Mouse (Mus musculus): ENCODE data around the gene Rlim. TPM values are rescaled to one million over a fixed set of nuclear protein-coding genes. Genes with fewer than 3 reads are reported as not detected.

The Rlim gene
- total and polyA plus RNA-seq, 3 experiments: 28.6 to 59.8 (median 30.3) TPM

DNA sequence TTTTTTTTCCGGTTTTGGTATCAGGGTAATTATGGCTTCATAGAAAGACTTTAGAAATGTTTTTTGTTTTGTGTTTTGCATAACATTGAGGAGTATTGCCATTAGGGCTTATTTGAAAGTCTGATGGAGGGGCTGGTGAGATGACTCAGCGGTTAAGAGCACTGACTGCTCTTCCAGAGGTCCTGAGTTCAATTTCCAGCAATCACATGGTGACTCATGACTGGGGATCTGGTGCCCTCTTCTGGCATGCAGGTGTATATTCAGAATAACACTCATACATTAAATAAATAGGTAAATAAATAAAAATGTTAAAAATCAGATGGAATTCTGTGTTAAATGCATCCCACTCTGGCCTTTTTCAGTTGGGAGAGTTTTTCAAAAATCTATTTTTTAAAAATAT lies 9.3 kb upstream of the Rlim start:
- no peak overlapping the region for H3K9ac ChIP-seq (ENCODE audit: insufficient read depth, low read depth)
- in situ Hi-C loops (cut with MboI; ENCODE audit: low pct_ligation_motif_present, low pct_unique_long_range_greater_than_20kb, low sequenced_read_pairs): loop anchor here (25.0 kb wide), 1 partner anchor 503 kb away; no protein-coding TSS in a partner anchor

DNA sequence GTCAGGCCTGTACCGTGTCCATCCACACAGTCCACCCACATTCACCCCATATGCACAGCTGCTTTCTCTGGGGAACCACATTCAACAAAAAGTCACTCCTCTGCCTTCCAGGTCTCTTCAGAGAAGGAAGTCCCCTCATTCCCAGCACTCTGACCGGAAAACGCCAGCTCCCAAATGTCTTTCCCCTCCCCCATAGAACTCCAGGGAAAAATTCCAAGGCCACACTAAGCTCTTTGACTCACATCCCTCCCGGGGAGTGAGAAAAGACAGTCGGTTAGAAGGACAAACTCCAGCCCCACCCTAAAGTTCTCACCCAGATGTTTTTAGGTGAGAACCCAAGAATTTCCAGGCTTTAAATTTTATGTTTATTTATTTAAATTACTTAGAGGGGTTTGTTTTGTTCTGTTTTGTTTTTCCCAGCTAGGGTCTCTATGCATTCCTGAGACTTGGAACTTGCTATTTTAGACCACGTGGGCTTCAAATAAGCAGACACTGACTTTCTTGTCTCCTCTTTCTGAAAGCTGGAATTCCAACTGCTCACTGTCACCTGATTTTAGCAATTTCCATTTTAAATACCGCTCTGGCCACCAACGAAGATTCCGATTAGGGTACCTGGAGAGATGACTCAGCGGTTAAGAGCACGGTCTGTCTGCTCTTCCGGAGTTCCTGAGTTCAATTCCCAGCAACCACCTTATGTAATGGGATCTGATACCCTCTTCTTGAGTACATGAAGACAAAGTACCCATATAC lies 6.3 kb upstream of the Rlim start:
- no peaks in the 10 kb centered on the region for H3K79me2 ChIP-seq (replicated peaks; ENCODE audit: control insufficient read depth, extremely low read depth, insufficient read depth, poor library complexity, severe bottlenecking)
- no peak overlapping the region for H3K4me2 ChIP-seq (ENCODE audit: insufficient read depth, low read depth, poor library complexity, severe bottlenecking)
- H3K27me3 ChIP-seq (replicated peaks): no peaks in the 10 kb centered on the region
- H3K4me3 ChIP-seq (replicated peaks in 1 of 3; ENCODE audit: low read depth in 2 of 3, low read length in 2 of 3, poor library complexity in 1 of 3): no peak overlapping the region
- no peak overlapping the region for H3K9ac ChIP-seq (ENCODE audit: insufficient read depth, low read depth)
- H3K27ac ChIP-seq (ENCODE audit: insufficient read depth, low read depth): no peak overlapping the region
- TF ChIP-seq JUND (conservative IDR thresholded peaks at IDR 0.05; ENCODE audit: low read depth, low read length): no peak
- TF ChIP-seq UBTF (IDR thresholded peaks at IDR 0.05; ENCODE audit: low read depth, low read length): no peak
- TF ChIP-seq ZNF384 (IDR thresholded peaks at IDR 0.05; ENCODE audit: low read depth, low read length): no peak
- no peak for TF ChIP-seq USF2 (conservative IDR thresholded peaks at IDR 0.05; ENCODE audit: low read depth, low read length)
- TF ChIP-seq CHD2 (IDR thresholded peaks at IDR 0.05; ENCODE audit: low read length): no peak
- TF ChIP-seq MYC (IDR thresholded peaks at IDR 0.05; ENCODE audit: low read depth, low read length): no peak
- TF ChIP-seq ZC3H11A (IDR thresholded peaks at IDR 0.05; ENCODE audit: low read depth, low read length): no peak
- TF ChIP-seq TBP (conservative IDR thresholded peaks at IDR 0.05; ENCODE audit: low read depth, low read length): no peak
- no peak for TF ChIP-seq RAD21 (IDR thresholded peaks at IDR 0.05; ENCODE audit: low read depth, low read length)
- TF ChIP-seq IRF4 (IDR thresholded peaks at IDR 0.05; ENCODE audit: low read depth, low read length): no peak
- no peak for TF ChIP-seq MAFK (IDR thresholded peaks at IDR 0.05; ENCODE audit: insufficient replicate concordance, low read length)
- TF ChIP-seq SIN3A (IDR thresholded peaks at IDR 0.05; ENCODE audit: low read length): no peak
- TF ChIP-seq GABPA (IDR thresholded peaks at IDR 0.05; ENCODE audit: insufficient replicate concordance, low read depth, low read length): no peak
- H3K36me3 ChIP-seq (replicated peaks in 1 of 2; ENCODE audit: control insufficient read depth in 1 of 2, insufficient read depth in 1 of 2, low read length in 1 of 2): no peaks in the 10 kb centered on the region
- in situ Hi-C loops (cut with MboI; ENCODE audit: low pct_ligation_motif_present, low pct_unique_long_range_greater_than_20kb, low sequenced_read_pairs): loop anchor here (25.0 kb wide), 1 partner anchor 500 kb away; no protein-coding TSS in a partner anchor
- no peaks in the 10 kb centered on the region for H3K9me3 ChIP-seq (replicated peaks; ENCODE audit: low read length)
- dilution Hi-C loops (cut with MboI; ENCODE audit: extremely low pct_ligation_motif_present, extremely low pct_unique_long_range_greater_than_20kb, low sequenced_read_pairs): no loop called here
- DNase-seq (ENCODE audit: extremely low read depth): no peak
- no peaks in the 10 kb centered on the region for H3K4me1 ChIP-seq (ENCODE audit: control insufficient read depth in 1 of 2, insufficient read depth in 2 of 2)

More for the DNA sequence above, 9.3 kb upstream of the Rlim start:
- no peak overlapping the region for H3K4me3 ChIP-seq (replicated peaks in 1 of 3; ENCODE audit: low read depth in 2 of 3, low read length in 2 of 3, poor library complexity in 1 of 3)
- H3K4me1 ChIP-seq (ENCODE audit: control insufficient read depth in 1 of 2, insufficient read depth in 2 of 2): no peaks in the 10 kb centered on the region
- DNase-seq (ENCODE audit: extremely low read depth): no peak
- no peak overlapping the region for H3K27ac ChIP-seq (ENCODE audit: insufficient read depth, low read depth)
- H3K36me3 ChIP-seq (replicated peaks in 1 of 2; ENCODE audit: control insufficient read depth in 1 of 2, insufficient read depth in 1 of 2, low read length in 1 of 2): no peaks in the 10 kb centered on the region
- H3K4me2 ChIP-seq (ENCODE audit: insufficient read depth, low read depth, poor library complexity, severe bottlenecking): no peak overlapping the region
- H3K27me3 ChIP-seq (replicated peaks): no peaks in the 10 kb centered on the region
- TF ChIP-seq ETS1 (conservative IDR thresholded peaks at IDR 0.05; ENCODE audit: low read depth, low read length) (no peak), UBTF (IDR thresholded peaks at IDR 0.05; ENCODE audit: low read depth, low read length) (no peak), CTCF (conservative IDR thresholded peaks at IDR 0.05 in 1 of 2, IDR thresholded peaks at IDR 0.05 in 1 of 2; ENCODE audit: low read depth in 2 of 2, low read length in 2 of 2) (peak in 1 of 2 experiments; percentile 45; a peak in 2 of 4 replicates), RCOR1 (conservative IDR thresholded peaks at IDR 0.05; ENCODE audit: low read depth, low read length) (no peak), ZMIZ1 (IDR thresholded peaks at IDR 0.05; ENCODE audit: low read depth, low read length) (no peak), PAX5 (IDR thresholded peaks at IDR 0.05; ENCODE audit: low read length) (no peak), ZNF384 (IDR thresholded peaks at IDR 0.05; ENCODE audit: low read depth, low read length) (no peak), SMC3 (IDR thresholded peaks at IDR 0.05; ENCODE audit: low read depth, low read length) (peak; percentile 14; the same call in 1 of the 2 replicates), NELFE (IDR thresholded peaks at IDR 0.05; ENCODE audit: low read depth, low read length) (no peak), JUND (conservative IDR thresholded peaks at IDR 0.05; ENCODE audit: low read depth, low read length) (no peak), MAZ (IDR thresholded peaks at IDR 0.05; ENCODE audit: low read depth, low read length) (no peak), E2F4 (IDR thresholded peaks at IDR 0.05; ENCODE audit: insufficient replicate concordance, low read depth, low read length) (no peak), ELF1 (IDR thresholded peaks at IDR 0.05; ENCODE audit: low read depth, low read length) (no peak), MYC (IDR thresholded peaks at IDR 0.05; ENCODE audit: low read depth, low read length) (0 out of 2 replicates have a peak, but pooled peaks have one; percentile 51), USF2 (conservative IDR thresholded peaks at IDR 0.05; ENCODE audit: low read depth, low read length) (no peak), MAX (IDR thresholded peaks at IDR 0.05; ENCODE audit: low read length) (no peak), CHD1 (IDR thresholded peaks at IDR 0.05; ENCODE audit: low read depth, low read length) (no peak), MAFK (IDR thresholded peaks at IDR 0.05; ENCODE audit: insufficient replicate concordance, low read length) (no peak), JUN (IDR thresholded peaks at IDR 0.05; ENCODE audit: insufficient read depth, low read depth, low read length) (no peak), IRF4 (IDR thresholded peaks at IDR 0.05; ENCODE audit: low read depth, low read length) (no peak), CHD2 (IDR thresholded peaks at IDR 0.05; ENCODE audit: low read length) (no peak), RAD21 (IDR thresholded peaks at IDR 0.05; ENCODE audit: low read depth, low read length) (peak; percentile 43)
- dilution Hi-C loops (cut with MboI; ENCODE audit: extremely low pct_ligation_motif_present, extremely low pct_unique_long_range_greater_than_20kb, low sequenced_read_pairs): no loop called here
- H3K79me2 ChIP-seq (replicated peaks; ENCODE audit: control insufficient read depth, extremely low read depth, insufficient read depth, poor library complexity, severe bottlenecking): no peaks in the 10 kb centered on the region
- H3K9me3 ChIP-seq (replicated peaks; ENCODE audit: low read length): no peaks in the 10 kb centered on the region
